Mouse (Mus musculus) hindbrain, embryonic 11.5 days (tissue): Measurements from ENCODE around the gene Hip1. TPM values are rescaled to one million over a fixed set of nuclear protein-coding genes. Genes with fewer than 3 reads are reported as not detected.

ENCODE experiments used
- ATAC-seq: fragments of 200-750 bp; cut with Nextera tagmentation; 2 replicates; pipeline ENCODE4 v1.8.0; 2017; ENCODE audit warnings: mild to moderate bottlenecking, moderate TSS enrichment, moderate library complexity; ENCODE audit not compliant: low FRiP score
- DNase-seq: peaks from one replicate; pipeline ENCODE4 v3.0.0-alpha.2; 2015; ENCODE audit warnings: low spot score
- H3K27ac ChIP-seq: fragments of 300-500 bp; sonication (generic); 2 replicates; pipeline ENCODE4 v1.5.1; 2014; ENCODE audit warnings: mild to moderate bottlenecking, low read depth, low read length
- H3K27me3 ChIP-seq: fragments of 300-500 bp; sonication (generic); 2 replicates; pipeline ENCODE4 v1.6.1; 2014; ENCODE audit warnings: mild to moderate bottlenecking, low read length, moderate library complexity, mixed read lengths; ENCODE audit not compliant: control insufficient read depth, insufficient read depth
- H3K36me3 ChIP-seq: fragments of 300-500 bp; sonication (generic); 2 replicates; pipeline ENCODE4 v1.6.1; 2014; ENCODE audit warnings: mild to moderate bottlenecking, low read length, moderate library complexity, mixed read lengths; ENCODE audit not compliant: control insufficient read depth, insufficient read depth
- H3K4me1 ChIP-seq: fragments of 300-500 bp; sonication (generic); replicated peaks from 2 replicates; pipeline ENCODE4 v1.6.1; 2014; ENCODE audit warnings: low read length, mixed read lengths; ENCODE audit not compliant: control insufficient read depth, insufficient read depth
- H3K4me2 ChIP-seq: fragments of 300-500 bp; sonication (generic); replicated peaks from 2 replicates; pipeline ENCODE4 v1.6.1; 2014; ENCODE audit warnings: mild to moderate bottlenecking, low read depth, low read length
- H3K4me3 ChIP-seq: fragments of 300-500 bp; sonication (generic); 2 replicates; pipeline ENCODE4 v1.5.1; 2014; ENCODE audit warnings: low read depth, low read length
- H3K9ac ChIP-seq: fragments of 300-500 bp; sonication (generic); 2 replicates; pipeline ENCODE4 v1.6.1; 2014; ENCODE audit warnings: low read depth, low read length
- H3K9me3 ChIP-seq: fragments of 300-500 bp; sonication (generic); 2 replicates; pipeline ENCODE4 v1.6.1; 2016; ENCODE audit warnings: low read length; ENCODE audit not compliant: control insufficient read depth
- WGBS: fragments of 180-500 bp; shearing (Covaris S2); extraction: QIAGEN DNeasy Blood & Tissue Kit; methylation state at CpG from one replicate; pipeline ENCODE4 v1.1.7; 2014; 5-methylcytosine and 5-hydroxymethylcytosine counted together
- polyA plus RNA-seq: library from polyadenylated mRNA; unstranded; fragments of >200 nt; fragmentation: Nextera tagmentation; extraction: Ambion mirVana; gene quantifications from 2 replicates; pipeline ENCODE4 v1.2.1, GENCODE M21; 2014

Gene Hip1
- polyA plus RNA-seq, 1 experiment from 2014 or later, result 50.0 TPM

- Histone ChIP-seq H3K4me3 (no peak overlapping the region), H3K27me3 (no peaks in the 10 kb centered on the region), H3K27ac (no peak overlapping the region), H3K9me3 (no peaks in the 10 kb centered on the region), H3K4me1 (no peaks in the 10 kb centered on the region), H3K9ac (no peak overlapping the region), H3K4me2 (no peak overlapping the region), H3K36me3 (no peaks in the 10 kb centered on the region)
- DNase-seq, result no peak
- WGBS, result 74% methylated on average over 6 of the region's 6 CpGs
- ATAC-seq, result no peak
Measured at GRCm38 (mm10) chr5:135568698-135569097, 23.8 kb upstream of the Hip1 start.

- no peak overlapping the region for H3K27ac ChIP-seq
- no peak for DNase-seq
- WGBS, result 88% methylated on average over 6 of the region's 6 CpGs
Measured at GRCm38 (mm10) chr5:135567556-135568265, 22.8 kb upstream of the Hip1 start.

GRCm38 (mm10) chr5:135563469-135563868 is 18.5 kb upstream of the Hip1 start, which contains the start of gene Ccl26:
Ccl26 (minus strand) TSS chr5:135563569.
- no peak for DNase-seq
- H3K4me1 ChIP-seq, result no peaks in the 10 kb centered on the region
- no peaks in the 10 kb centered on the region for H3K27me3 ChIP-seq
- H3K36me3 ChIP-seq, result no peaks in the 10 kb centered on the region
- no peak within 1 kb of the TSS for H3K9ac ChIP-seq
- H3K9me3 ChIP-seq, result no peaks in the 10 kb centered on the region
- no peak within 1 kb of the TSS for H3K27ac ChIP-seq
- ATAC-seq, result no peak
- 85% methylated on average over 3 of the region's 3 CpGs for WGBS
- no peak within 1 kb of the TSS for H3K4me3 ChIP-seq
- H3K4me2 ChIP-seq, result no peak within 1 kb of the TSS

More at GRCm38 (mm10) chr5:135567556-135568265, 22.8 kb upstream of the Hip1 start:
- Histone ChIP-seq H3K27me3 (no peaks in the 10 kb centered on the region), H3K36me3 (no peaks in the 10 kb centered on the region), H3K4me3 (no peak overlapping the region), H3K9me3 (no peaks in the 10 kb centered on the region), H3K4me2 (no peak overlapping the region), H3K9ac (no peak overlapping the region), H3K4me1 (no peaks in the 10 kb centered on the region)
- no peak for ATAC-seq

GRCm38 (mm10) chr5:135557671-135558070 is 12.8 kb upstream of the Hip1 start:
- Histone ChIP-seq H3K9me3 (no peaks in the 10 kb centered on the region), H3K27ac (peak overlapping the region; percentile 61), H3K4me1 (no peaks in the 10 kb centered on the region), H3K9ac (no peak overlapping the region), H3K27me3 (no peaks in the 10 kb centered on the region), H3K4me3 (no peak overlapping the region), H3K4me2 (no peak overlapping the region), H3K36me3 (no peaks in the 10 kb centered on the region)
- DNase-seq (no peak), ATAC-seq (no peak)
- 78% methylated on average over 3 of the region's 3 CpGs for WGBS

- no peaks in the 10 kb centered on the region for H3K27me3 ChIP-seq
- DNase-seq (peak; percentile 52), ATAC-seq (peak; percentile 81)
- peak overlapping the region; percentile 61 for H3K27ac ChIP-seq
- H3K4me1 ChIP-seq, result no peaks in the 10 kb centered on the region
- WGBS, result 32% methylated on average over 4 of the region's 4 CpGs
- H3K9ac ChIP-seq, result no peak overlapping the region
- no peak overlapping the region for H3K4me3 ChIP-seq
- H3K36me3 ChIP-seq, result no peaks in the 10 kb centered on the region
- no peak overlapping the region for H3K4me2 ChIP-seq
- no peaks in the 10 kb centered on the region for H3K9me3 ChIP-seq
Measured at GRCm38 (mm10) chr5:135557051-135557450, 12.1 kb upstream of the Hip1 start.

GRCm38 (mm10) chr5:135556259-135556658 is 11.3 kb upstream of the Hip1 start:
- no peak overlapping the region for H3K4me3 ChIP-seq
- H3K4me2 ChIP-seq, result no peak overlapping the region
- WGBS, result 84% methylated on average over 3 of the region's 4 CpGs
- ATAC-seq (no peak), DNase-seq (no peak)
- H3K4me1 ChIP-seq, result no peaks in the 10 kb centered on the region
- H3K36me3 ChIP-seq, result no peaks in the 10 kb centered on the region
- H3K27ac ChIP-seq, result peak overlapping the region; percentile 58
- no peak overlapping the region for H3K9ac ChIP-seq
- no peaks in the 10 kb centered on the region for H3K27me3 ChIP-seq
- no peaks in the 10 kb centered on the region for H3K9me3 ChIP-seq

- Histone ChIP-seq H3K4me2 (no peak overlapping the region), H3K4me1 (no peaks in the 10 kb centered on the region), H3K27me3 (no peaks in the 10 kb centered on the region), H3K27ac (no peak overlapping the region), H3K4me3 (no peak overlapping the region), H3K36me3 (no peaks in the 10 kb centered on the region), H3K9me3 (no peaks in the 10 kb centered on the region), H3K9ac (no peak overlapping the region)
- 78% methylated on average over 3 of the region's 3 CpGs for WGBS
- no peak for ATAC-seq
- no peak for DNase-seq
Measured at GRCm38 (mm10) chr5:135551591-135551990, 6.7 kb upstream of the Hip1 start.

- Histone ChIP-seq H3K4me1 (no peaks in the 10 kb centered on the region), H3K36me3 (no peaks in the 10 kb centered on the region), H3K9me3 (no peaks in the 10 kb centered on the region), H3K4me2 (no peak overlapping the region), H3K9ac (no peak overlapping the region), H3K27ac (no peak overlapping the region), H3K4me3 (no peak overlapping the region), H3K27me3 (no peaks in the 10 kb centered on the region)
- peak; percentile 45 for DNase-seq
- WGBS, result 35% methylated on average over 3 of the region's 3 CpGs
- no peak for ATAC-seq
Measured at GRCm38 (mm10) chr5:135550910-135551309, 6.0 kb upstream of the Hip1 start.

GRCm38 (mm10) chr5:135547990-135548389 is 3.1 kb upstream of the Hip1 start:
- WGBS, result 90% methylated on average over 2 of the region's 2 CpGs
- ATAC-seq (no peak), DNase-seq (no peak)
- Histone ChIP-seq H3K4me1 (peaks cover 3% of the 10 kb centered on the region), H3K4me3 (no peak overlapping the region), H3K9me3 (no peaks in the 10 kb centered on the region), H3K27ac (no peak overlapping the region), H3K4me2 (no peak overlapping the region), H3K27me3 (no peaks in the 10 kb centered on the region; the same call in 1 of the 2 replicates), H3K9ac (no peak overlapping the region), H3K36me3 (no peaks in the 10 kb centered on the region)
